Mouse (Mus musculus) cortical plate, adult 2 months (tissue): Measurements from ENCODE around the gene Kcna6. TPM values are rescaled to one million over a fixed set of nuclear protein-coding genes. Genes with fewer than 3 reads are reported as not detected.

Experiments used
- H3K27ac ChIP-seq: fragments of 200-500 bp; 2 replicates; pipeline ENCODE4 v1.5.1; 2012; ENCODE audit warnings: low read length, control low read depth, inconsistent platforms; ENCODE audit not compliant: insufficient read depth
- H3K4me1 ChIP-seq: fragments of 200-500 bp; 2 replicates; pipeline ENCODE4 v1.6.1; 2011; ENCODE audit warnings: low read length; ENCODE audit not compliant: control insufficient read depth, insufficient read depth
- H3K4me3 ChIP-seq: fragments of 200-500 bp; 2 replicates; pipeline ENCODE4 v1.5.1; 2011; ENCODE audit warnings: mild to moderate bottlenecking, low read length, control low read depth; ENCODE audit not compliant: insufficient read depth
- CTCF ChIP-seq: fragments of 200-500 bp; IDR thresholded peaks from 2 replicates; pipeline ENCODE4 v1.5.1; 2011; ENCODE audit warnings: mild to moderate bottlenecking, control low read depth, low read length; ENCODE audit not compliant: insufficient read depth; ENCODE audit errors: extremely low read depth
- POLR2A ChIP-seq: fragments of 200-500 bp; IDR thresholded peaks from 2 replicates; pipeline ENCODE4 v1.6.1; 2011; ENCODE audit warnings: mild to moderate bottlenecking, low read length, control low read depth; ENCODE audit not compliant: insufficient read depth; ENCODE audit errors: extremely low read depth
- polyA plus RNA-seq: library from polyadenylated mRNA; depleted of rRNA; stranded (reverse); fragments of >200 nt; gene quantifications from 2 replicates; pipeline ENCODE4 v1.2.3, GENCODE M21; 2012; rRNA removed

The Kcna6 gene
- polyA plus RNA-seq = 44.9 and 45.3 TPM in 2 replicates

DNA sequence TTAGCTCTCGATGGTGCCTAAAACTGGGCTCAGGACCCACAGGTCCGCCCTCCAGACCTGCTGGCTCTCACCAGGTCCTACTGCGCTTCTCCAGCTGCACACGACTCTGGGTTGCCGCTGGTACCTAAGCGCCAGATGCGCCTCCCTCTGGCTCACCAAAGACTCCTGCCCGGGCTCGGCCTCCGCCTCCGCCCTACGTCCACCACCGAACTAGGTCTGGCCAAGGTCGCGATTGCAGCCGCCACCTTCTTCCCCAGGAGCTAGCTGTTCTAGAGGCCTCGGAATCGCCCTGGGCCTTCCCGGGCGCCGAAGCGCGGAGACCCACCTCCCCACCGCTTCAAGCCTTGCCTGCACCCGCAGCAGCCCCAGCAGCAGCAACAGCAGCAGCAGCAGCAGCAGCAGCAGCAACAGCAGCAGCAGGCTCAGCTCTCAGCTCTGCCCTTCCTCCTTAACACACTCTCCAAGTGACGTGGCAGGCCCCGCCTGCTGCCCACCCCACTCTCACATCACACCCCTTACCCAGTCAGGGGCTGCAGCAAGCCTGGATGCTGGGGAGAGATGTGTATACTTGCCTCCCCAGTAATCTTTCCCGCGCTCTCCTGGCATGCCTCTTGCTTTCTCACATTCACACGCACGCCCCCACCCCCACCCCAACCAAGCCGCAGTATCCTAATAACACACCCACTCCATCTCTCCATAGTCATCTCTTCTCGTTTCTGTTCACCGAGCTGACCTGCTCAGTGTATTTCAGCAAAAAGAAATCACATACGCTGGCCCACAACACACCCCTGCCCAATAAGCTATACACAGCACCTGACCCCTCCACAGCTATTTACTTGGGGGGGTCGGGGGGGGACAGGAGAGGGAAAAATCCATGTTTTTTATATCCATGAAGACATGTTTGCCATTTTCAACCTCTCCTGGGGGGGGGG is at the start of gene Kcna6:
TSS of gene Kcna6 (minus strand) at position 464 of the 932 bp plus-strand sequence.
- Histone ChIP-seq H3K4me1 (peaks cover 3% of the 10 kb centered on the region), H3K27ac (peak within 1 kb of the TSS; percentile 69), H3K4me3 (peak within 1 kb of the TSS; percentile 44)
- TF ChIP-seq CTCF (no peak), POLR2A (peak; percentile 66; the same call in 1 of the 2 replicates)

DNA sequence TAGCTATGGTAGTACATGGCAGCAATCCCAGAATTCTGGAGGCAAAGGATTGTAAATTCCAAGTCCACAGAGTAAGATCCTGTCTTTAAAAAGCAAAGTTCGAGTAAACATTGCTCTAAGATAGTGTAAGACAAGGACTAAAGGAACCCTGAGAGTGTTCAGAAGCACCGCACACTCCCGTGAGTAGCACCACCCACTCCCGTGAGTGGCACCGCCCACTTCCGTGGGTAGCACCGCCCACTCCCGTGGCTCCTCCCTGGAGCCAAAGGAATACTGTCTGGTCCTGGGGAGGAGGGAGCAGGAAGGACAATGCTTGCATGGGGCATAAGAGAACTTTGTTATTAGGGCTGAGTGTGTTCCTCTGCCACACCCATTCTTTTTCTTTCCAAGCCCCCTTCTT is 48.4 kb upstream of the Kcna6 start:
- Histone ChIP-seq H3K4me1 (peaks cover 4% of the 10 kb centered on the region; the same call in 1 of the 2 replicates), H3K4me3 (no peak overlapping the region), H3K27ac (no peak overlapping the region)
- TF ChIP-seq CTCF (no peak), POLR2A (no peak)

DNA sequence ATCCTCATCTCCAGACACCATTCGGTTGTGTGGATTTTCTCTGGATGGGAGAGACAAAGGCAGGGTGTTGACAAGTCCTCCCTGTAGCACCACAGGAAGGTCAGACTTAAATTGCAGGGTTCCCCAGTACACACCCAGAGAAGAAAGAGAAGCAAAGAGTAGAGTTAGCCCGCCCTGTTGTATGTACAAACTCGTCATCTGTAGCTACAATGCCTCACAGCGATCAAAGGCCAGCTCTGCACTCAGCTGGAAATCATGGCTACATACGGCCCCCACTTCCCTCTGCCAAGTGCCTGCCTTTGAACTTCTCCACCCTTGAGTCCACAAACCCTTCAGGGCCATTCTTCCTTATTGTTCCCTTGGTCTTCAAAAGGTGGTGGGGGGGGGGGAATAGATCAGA is 43.7 kb upstream of the Kcna6 start:
- no peak for TF ChIP-seq CTCF
- no peak for TF ChIP-seq POLR2A

DNA sequence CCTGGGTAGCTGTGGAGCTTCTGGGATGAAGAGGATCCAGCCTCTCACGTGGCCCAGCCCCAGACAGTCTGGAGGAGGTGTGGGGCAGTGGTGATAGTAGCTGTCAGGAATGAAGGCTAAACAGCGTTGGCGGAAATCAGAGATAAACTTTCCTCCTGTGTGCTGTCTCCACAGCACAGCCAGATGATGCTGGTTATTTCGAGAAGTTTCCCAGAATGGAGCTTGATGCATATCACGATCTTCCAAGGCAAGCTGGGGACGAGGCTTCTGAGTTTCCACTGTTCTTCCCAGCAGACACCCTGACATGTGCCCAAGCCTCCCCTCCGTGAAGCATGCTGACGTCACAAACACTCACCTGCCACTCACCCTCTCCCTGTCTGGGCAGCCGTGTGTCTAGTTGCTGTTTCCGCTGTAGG is 43.2 kb upstream of the Kcna6 start:
- peaks cover 7% of the 10 kb centered on the region for H3K4me1 ChIP-seq
- H3K4me3 ChIP-seq = no peak overlapping the region
- H3K27ac ChIP-seq = no peak overlapping the region
- no peak for TF ChIP-seq CTCF
- TF ChIP-seq POLR2A = no peak

More for the DNA sequence above, 43.7 kb upstream of the Kcna6 start:
- H3K4me1 ChIP-seq = peaks cover 7% of the 10 kb centered on the region
- H3K4me3 ChIP-seq = no peak overlapping the region
- no peak overlapping the region for H3K27ac ChIP-seq

DNA sequence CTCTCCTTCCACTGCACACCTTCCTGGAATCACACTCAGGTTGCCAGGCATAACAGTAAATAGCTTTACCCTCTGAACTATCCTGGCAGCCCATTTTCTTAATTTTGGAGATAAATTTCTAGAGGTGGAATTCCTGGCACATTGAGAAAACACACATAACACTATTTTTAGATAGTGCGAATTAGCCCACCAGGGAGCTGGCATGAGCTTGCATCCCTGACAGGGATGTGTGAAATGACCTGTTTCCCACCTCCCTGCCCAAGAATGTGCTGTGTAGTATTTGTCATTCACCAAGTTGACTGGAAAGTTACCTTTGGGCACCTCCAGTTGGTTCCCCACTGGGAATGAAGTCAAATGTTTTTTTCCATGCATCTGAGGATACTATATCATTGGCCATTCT is 42.6 kb upstream of the Kcna6 start:
- TF ChIP-seq POLR2A (no peak), CTCF (no peak)
- no peak overlapping the region for H3K27ac ChIP-seq
- no peak overlapping the region for H3K4me3 ChIP-seq
- H3K4me1 ChIP-seq = peaks cover 7% of the 10 kb centered on the region

DNA sequence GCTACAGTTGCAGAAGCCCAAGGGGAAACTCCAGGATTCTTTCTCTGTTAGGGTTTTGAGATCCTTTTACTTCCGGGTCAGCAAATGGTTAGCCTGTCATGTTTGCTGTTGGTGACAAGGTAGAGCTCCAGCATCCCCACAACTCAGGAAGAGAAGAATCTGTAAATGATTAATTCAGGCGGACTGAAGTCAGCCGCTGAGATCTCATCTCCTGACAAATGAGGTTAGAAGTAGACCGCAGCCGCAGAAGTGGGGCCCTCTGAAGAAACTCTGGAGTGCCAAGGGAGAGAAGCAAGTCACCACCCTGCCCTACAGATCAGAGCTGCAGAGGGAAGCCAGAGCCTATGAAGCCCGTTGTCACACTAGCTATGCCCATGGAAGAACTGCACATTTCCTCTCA is 37.4 kb upstream of the Kcna6 start:
- no peaks in the 10 kb centered on the region; the same call in 1 of the 2 replicates for H3K4me1 ChIP-seq
- H3K27ac ChIP-seq = no peak overlapping the region
- TF ChIP-seq POLR2A (no peak), CTCF (no peak)
- no peak overlapping the region for H3K4me3 ChIP-seq

DNA sequence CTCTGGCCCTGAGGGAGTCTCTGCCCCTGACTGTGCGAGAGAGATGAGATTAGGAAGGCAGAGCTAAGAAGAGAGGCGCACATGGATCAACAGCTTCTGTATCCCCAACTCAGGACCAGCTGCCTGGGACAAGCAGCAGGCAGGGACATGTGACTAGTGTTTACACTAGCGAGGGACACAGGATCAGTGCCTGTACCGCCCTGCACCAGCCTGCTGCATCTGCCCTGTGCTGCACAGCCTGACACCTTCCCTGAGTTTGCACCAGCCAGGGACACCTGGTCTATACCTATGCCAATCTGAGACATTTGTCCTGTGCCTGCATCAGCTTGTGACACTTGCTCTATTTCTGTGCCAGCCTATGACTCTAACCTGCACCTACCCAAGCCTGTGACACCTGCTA is 33.4 kb upstream of the Kcna6 start:
- peak overlapping the region; percentile 63; the same call in 1 of the 2 replicates for H3K27ac ChIP-seq
- H3K4me3 ChIP-seq = no peak overlapping the region
- no peak for TF ChIP-seq POLR2A
- no peak for TF ChIP-seq CTCF
- peaks cover 4% of the 10 kb centered on the region; the same call in 1 of the 2 replicates for H3K4me1 ChIP-seq

DNA sequence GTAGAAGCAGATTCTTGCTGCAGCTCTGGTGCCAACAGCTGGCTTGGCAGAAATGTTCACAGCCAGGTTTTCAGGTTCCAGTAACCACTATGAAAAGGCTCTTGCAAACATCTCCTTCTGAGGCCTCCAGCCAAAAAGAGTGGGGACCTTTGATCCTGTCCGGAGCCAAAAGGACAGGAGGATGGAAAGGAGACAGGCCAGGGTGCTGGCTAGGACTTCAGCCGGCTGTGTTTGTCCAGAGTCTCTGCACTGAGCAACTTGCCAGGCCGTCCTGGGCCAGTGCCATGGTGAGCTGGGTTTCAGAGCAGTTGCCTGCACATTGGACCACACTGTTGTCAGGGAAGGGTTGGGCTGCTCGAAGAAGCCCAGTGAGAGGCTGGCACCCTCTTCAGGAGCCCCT is 31.9 kb upstream of the Kcna6 start:
- no peak overlapping the region; the same call in 1 of the 2 replicates for H3K27ac ChIP-seq
- TF ChIP-seq CTCF (no peak), POLR2A (no peak)

DNA sequence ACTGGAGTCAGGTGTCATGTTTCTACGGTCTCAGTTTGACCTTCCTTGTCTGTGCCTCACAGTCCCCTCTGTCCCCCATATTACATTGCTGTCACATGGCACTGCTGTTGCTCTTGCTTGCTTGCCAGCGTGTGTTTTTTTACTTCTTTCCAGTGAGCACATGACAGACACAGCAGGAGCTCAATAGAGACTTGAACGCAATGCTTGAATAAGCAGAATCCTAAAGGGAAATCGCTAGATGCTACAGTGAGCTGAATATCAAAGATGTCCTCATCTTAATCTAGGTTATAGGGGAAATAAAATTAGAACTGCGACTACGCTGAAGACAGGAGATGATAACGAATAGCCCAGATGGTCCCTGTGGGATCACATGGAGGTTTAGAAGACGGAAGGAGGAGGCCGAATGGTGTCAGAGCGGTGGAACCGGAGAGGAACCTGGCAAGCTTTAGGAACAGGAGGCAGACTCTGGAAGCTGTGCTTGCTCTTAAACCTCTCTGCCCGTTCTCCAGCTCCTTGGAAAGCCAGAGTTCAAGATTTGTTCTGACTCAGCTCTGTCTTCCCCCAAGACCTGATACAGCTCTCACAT is 29.8 kb upstream of the Kcna6 start:
- Histone ChIP-seq H3K4me1 (peaks cover 7% of the 10 kb centered on the region), H3K4me3 (no peak overlapping the region), H3K27ac (no peak overlapping the region)
- TF ChIP-seq POLR2A = no peak

More for the DNA sequence above, 31.9 kb upstream of the Kcna6 start:
- H3K4me3 ChIP-seq = no peak overlapping the region
- H3K4me1 ChIP-seq = peaks cover 7% of the 10 kb centered on the region
